Mouse (Mus musculus): ENCODE data around the gene Camsap1. TPM values are rescaled to one million over a fixed set of nuclear protein-coding genes. Genes with fewer than 3 reads are reported as not detected.
A peak's percentile ranks its signal among the peaks of the same experiment; 100 is the strongest.

Gene Camsap1
- 2.1 and 5.1 TPM in 2 replicates for polyA plus RNA-seq (2012; rRNA removed)

GRCm38 (mm10) chr2:25983159-25983907 is at the start of gene Camsap1:
Gene Camsap1 (minus strand): TSS chr2:25983282.
- under 1% methylated on average over 63 of the region's 64 CpGs for WGBS
- peak; percentile 98 for DNase-seq (ENCODE audit: low read depth, low spot score)

- 34% methylated on average over 3 of the region's 3 CpGs for WGBS
- DNase-seq (ENCODE audit: low read depth, low spot score), result no peak
Observed at GRCm38 (mm10) chr2:26030288-26030687, 47.2 kb upstream of the Camsap1 start.

- WGBS, result 16% methylated on average over 4 of the region's 4 CpGs
- no peak for DNase-seq (ENCODE audit: low read depth, low spot score)
Observed at GRCm38 (mm10) chr2:26024138-26025075, 41.3 kb upstream of the Camsap1 start.

GRCm38 (mm10) chr2:26022626-26023025 is 39.5 kb upstream of the Camsap1 start:
- DNase-seq (ENCODE audit: low read depth, low spot score), result no peak
- 94% methylated on average over 1 of the region's 1 CpGs for WGBS

GRCm38 (mm10) chr2:26022258-26022565 is 39.1 kb upstream of the Camsap1 start:
- DNase-seq (ENCODE audit: low read depth, low spot score), result no peak
- 73% methylated on average over 8 of the region's 8 CpGs for WGBS

- WGBS, result 4% methylated on average over 50 of the region's 50 CpGs
Observed at GRCm38 (mm10) chr2:26021561-26022257, 38.6 kb upstream of the Camsap1 start, which contains the start of gene Ubac1. Gene Ubac1 (minus strand): TSS chr2:26021747.

GRCm38 (mm10) chr2:26020714-26021560 is 37.9 kb upstream of the Camsap1 start:
- WGBS, result under 1% methylated on average over 38 of the region's 38 CpGs

More at GRCm38 (mm10) chr2:26021561-26022257, 38.6 kb upstream of the Camsap1 start, which contains the start of gene Ubac1:
- DNase-seq (ENCODE audit: low read depth, low spot score), result peak; percentile 56

GRCm38 (mm10) chr2:26019923-26020322 is 36.8 kb upstream of the Camsap1 start:
- DNase-seq (ENCODE audit: low read depth, low spot score), result no peak
- WGBS, result 81% methylated on average over 3 of the region's 3 CpGs

More at GRCm38 (mm10) chr2:26020714-26021560, 37.9 kb upstream of the Camsap1 start:
- peak; percentile 25 for DNase-seq (ENCODE audit: low read depth, low spot score)

GRCm38 (mm10) chr2:26017326-26017725 is 34.2 kb upstream of the Camsap1 start:
- no peak for DNase-seq (ENCODE audit: low read depth, low spot score)
- WGBS, result 52% methylated on average over 4 of the region's 4 CpGs

- no peak for DNase-seq (ENCODE audit: low read depth, low spot score)
- WGBS, result 94% methylated on average over 3 of the region's 3 CpGs
Observed at GRCm38 (mm10) chr2:26013674-26014073, 30.6 kb upstream of the Camsap1 start.

GRCm38 (mm10) chr2:26011420-26011819 is 28.3 kb upstream of the Camsap1 start:
- 77% methylated on average over 1 of the region's 1 CpGs for WGBS

GRCm38 (mm10) chr2:26002001-26002400 is 18.9 kb upstream of the Camsap1 start:
- WGBS, result 88% methylated on average over 2 of the region's 2 CpGs
- DNase-seq (ENCODE audit: low read depth, low spot score), result no peak

More at GRCm38 (mm10) chr2:26011420-26011819, 28.3 kb upstream of the Camsap1 start:
- no peak for DNase-seq (ENCODE audit: low read depth, low spot score)

- DNase-seq (ENCODE audit: low read depth, low spot score), result no peak
- WGBS, result 95% methylated on average over 5 of the region's 5 CpGs
Observed at GRCm38 (mm10) chr2:26001136-26001535, 18.1 kb upstream of the Camsap1 start.

- 69% methylated on average over 3 of the region's 3 CpGs for WGBS
- no peak for DNase-seq (ENCODE audit: low read depth, low spot score)
Observed at GRCm38 (mm10) chr2:25997716-25998115, 14.6 kb upstream of the Camsap1 start.

- WGBS, result 77% methylated on average over 3 of the region's 3 CpGs
- DNase-seq (ENCODE audit: low read depth, low spot score), result no peak
Observed at GRCm38 (mm10) chr2:25994791-25995190, 11.7 kb upstream of the Camsap1 start.

- 60% methylated on average over 2 of the region's 2 CpGs for WGBS
Observed at GRCm38 (mm10) chr2:25992285-25992684, 9.2 kb upstream of the Camsap1 start.

GRCm38 (mm10) chr2:25989651-25990050 is 6.6 kb upstream of the Camsap1 start:
- no peak for DNase-seq (ENCODE audit: low read depth, low spot score)
- WGBS, result 81% methylated on average over 1 of the region's 1 CpGs

More at GRCm38 (mm10) chr2:25992285-25992684, 9.2 kb upstream of the Camsap1 start:
- DNase-seq (ENCODE audit: low read depth, low spot score), result no peak

- WGBS, result 61% methylated on average over 6 of the region's 6 CpGs
- no peak for DNase-seq (ENCODE audit: low read depth, low spot score)
Observed at GRCm38 (mm10) chr2:25987817-25988216, 4.7 kb upstream of the Camsap1 start.

GRCm38 (mm10) chr2:25986601-25987000 is 3.5 kb upstream of the Camsap1 start:
- 79% methylated on average over 5 of the region's 5 CpGs for WGBS
- DNase-seq (ENCODE audit: low read depth, low spot score), result no peak

Data from large intestine, adult 2 months (tissue).